Mouse (Mus musculus): Measurements from ENCODE around the gene Ttll8.

The Ttll8 gene

DNA sequence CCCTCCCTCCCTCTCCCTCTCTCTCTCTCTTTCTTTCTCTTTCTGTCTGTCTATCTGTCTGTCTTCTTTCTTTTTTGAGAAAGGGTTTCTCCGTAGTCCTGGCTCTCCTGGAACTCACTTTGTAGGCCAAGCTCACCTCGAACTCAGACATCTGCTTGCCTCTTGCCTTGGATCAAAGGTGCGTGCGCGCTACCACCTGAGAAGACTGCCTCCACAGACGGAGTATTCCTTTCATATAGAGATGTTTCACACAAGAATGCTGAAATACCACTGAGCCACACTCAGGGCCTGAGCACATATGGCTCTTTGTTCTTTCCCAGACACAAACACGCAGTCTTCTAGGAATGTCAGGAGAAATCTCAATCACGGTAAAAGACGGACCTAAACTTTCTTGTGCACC, 70.9 kb downstream of the Ttll8 start:
- no peak for DNase-seq (ENCODE audit: low spot score in 2 of 2)

DNA sequence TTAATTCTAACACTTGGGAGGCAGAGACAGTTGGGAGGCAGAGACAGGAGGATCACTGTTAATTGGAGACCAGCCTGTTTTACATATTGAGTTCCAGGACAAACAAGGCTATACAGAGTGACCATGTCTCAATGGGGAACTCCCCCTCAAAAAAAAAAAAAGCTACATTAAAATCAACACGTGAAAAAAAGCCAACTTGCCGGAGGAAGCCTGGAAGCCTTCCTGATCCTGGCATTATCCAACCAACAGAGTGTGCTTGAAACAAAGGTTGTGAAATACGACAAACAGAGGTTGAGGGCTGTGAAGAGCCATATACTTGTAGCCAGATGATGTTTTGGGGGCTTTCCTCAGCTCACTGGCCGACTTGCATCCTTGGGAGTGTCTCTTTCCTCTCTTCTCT, 71.4 kb downstream of the Ttll8 start:
- DNase-seq (ENCODE audit: low spot score in 2 of 2): no peak

DNA sequence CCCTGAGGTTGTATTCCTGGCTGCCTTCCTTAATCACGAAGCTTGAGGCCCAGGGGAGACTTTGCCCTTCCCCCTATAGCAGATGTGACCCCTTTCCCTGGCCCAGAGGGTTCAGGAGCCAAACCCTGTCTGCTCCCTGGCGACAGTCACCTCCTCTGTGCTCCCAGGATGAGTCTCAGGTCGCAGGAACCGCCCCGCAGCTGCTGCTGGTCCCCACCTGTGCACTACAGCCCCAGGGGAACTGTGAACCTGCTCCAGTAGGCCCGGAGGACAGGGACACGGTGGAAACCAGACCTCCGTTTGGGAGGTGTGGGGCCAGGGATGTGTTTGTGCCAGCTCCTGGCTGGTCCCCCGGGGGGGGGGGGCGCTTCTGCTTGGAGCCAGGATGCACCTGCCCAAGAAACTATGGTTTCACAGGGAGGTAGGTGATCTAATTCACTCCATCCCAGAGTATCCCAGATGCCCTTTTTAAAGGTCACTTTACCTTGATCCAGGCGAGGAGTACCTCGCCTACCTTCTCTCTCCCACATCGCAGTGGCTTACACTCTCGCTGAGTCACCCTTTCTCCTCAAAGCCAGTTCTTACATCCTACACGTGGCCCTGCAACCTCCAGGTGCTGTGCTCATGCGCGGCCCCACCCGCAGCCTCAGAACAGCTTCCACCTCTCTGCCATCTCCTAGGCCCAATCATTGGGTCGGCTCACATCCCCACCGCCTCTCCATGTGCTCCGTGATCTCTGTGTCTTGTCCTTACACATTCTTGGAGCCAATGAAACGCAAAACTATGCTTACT, 72.8 kb downstream of the Ttll8 start:
- no peak for DNase-seq (ENCODE audit: low spot score in 2 of 2)

DNA sequence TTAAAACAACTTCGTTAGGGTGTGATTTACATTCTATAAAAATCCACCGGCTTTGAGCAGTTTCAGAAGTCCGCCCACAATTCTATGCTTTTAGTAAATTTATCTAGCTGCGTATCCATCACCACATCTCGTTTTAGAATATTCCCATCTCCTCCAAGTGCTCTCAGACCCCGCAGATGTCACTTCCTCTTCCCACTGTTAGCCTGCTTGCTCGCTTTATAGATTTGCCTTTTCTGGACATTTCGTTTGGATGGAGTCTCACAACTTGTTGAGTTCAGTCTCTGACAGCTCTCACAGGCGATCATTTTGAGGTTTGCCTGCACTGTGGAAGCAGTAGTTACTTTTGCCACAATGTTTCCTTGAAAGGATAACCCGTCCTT, 77.2 kb downstream of the Ttll8 start:
- DNase-seq (ENCODE audit: low spot score in 2 of 2): peak in 1 of 2 experiments; percentile 62

DNA sequence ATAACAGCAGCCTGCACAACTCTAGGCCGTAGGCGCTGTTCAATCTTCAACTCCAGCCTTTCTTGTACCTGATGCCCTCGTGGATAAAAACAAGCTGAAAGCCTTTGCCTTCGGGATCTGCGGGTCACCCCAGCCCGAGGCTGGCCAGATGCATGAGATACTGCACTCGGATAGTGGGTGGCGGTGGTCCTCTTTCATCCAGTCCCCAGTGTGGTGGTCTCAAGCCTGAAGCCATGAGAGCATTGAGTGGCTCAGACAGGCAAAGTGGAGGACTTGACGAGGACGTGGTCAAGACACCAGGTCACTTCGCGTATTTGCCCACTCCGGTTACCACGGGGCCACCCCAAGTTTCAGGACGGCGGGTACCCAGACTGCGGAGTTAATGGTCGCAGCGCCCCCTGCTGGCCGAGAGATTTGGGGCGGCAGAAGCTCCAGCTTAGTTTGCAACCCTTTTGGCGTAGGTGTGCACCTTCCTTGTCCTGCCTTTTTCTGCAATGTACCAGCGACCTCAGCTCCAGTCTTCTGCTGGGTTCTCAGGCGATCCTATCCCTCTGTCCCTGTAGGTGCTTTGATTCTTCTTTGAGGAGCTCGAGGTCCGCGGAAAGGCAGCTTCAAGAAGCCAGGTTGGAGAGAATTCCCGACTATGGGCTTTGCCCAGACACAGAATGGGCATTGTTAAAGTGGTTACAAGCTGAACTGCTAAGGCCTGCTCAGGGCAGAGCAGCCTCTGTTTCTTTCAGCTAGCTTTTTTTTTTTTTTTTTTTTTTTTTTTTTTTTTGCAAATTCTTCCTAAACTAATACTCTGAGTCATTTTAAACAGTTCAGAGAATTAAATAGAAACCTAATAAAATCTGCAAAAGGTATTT, 77.8 kb downstream of the Ttll8 start:
- DNase-seq (ENCODE audit: low spot score in 2 of 2): peak; percentile 75 to 77

DNA sequence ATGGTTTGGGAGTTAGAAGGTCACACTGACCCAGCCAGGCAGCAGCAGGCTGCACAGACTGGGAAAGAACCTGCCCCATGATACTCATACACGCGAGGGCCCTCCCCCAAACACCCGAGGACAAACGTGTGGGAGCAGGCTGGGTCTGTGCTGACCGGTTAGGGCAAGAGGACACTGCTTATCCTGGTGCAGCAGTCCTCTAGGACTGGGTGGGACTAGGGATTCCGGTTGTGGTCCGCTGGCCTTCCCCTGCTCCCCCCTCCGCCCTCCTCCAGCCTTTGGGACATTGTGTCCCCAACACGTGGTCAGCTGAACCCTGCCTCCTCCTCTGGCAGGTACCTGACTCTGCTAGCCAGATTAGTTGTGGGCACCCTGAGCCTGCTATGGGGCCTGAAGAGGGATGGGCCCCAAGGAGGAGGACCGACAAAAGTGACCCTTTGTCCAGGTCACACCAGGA, 78.6 kb downstream of the Ttll8 start:
- no peak for DNase-seq (ENCODE audit: low spot score in 2 of 2)

DNA sequence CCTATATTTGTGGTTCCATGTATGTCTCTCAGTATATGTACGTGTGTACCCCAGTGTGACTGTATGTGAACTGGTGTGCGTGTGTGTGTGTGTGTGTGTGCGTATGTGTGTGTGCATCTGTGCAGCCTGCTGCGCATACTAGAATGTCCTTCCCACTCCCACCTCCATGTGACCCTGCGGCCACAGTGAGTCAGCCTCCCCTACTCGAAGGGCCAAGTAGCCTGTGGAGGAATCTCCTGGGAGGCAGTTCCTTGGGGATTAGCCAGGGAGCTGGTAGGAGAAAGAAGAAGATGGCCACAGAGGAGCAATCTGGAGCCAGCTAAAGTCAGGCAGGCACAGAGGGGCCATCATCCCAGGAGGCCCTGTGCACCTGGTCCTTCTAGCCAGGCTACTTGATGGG, 79.7 kb downstream of the Ttll8 start:
- DNase-seq (ENCODE audit: low spot score in 2 of 2): no peak

DNA sequence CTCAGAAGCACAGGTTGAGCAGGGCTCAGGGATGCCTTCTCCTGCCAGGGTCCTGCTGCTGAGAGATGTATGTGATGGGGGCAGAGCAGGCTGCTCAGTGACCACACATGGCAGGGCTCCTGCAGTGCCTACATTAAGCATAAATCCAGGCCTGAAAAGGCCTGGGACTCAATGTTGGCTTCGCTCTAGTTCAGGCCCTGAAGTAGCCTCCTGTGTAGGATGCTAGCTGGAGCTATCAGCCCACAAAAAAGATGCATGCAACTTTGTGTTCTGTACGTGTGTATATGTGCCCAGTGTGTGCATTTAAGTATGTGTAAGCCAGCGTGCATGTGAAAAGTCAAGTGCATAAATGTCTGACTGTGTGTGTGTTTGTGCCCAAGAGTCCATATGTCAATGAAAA, 80.2 kb downstream of the Ttll8 start:
- no peak for DNase-seq (ENCODE audit: low spot score in 2 of 2)

DNA sequence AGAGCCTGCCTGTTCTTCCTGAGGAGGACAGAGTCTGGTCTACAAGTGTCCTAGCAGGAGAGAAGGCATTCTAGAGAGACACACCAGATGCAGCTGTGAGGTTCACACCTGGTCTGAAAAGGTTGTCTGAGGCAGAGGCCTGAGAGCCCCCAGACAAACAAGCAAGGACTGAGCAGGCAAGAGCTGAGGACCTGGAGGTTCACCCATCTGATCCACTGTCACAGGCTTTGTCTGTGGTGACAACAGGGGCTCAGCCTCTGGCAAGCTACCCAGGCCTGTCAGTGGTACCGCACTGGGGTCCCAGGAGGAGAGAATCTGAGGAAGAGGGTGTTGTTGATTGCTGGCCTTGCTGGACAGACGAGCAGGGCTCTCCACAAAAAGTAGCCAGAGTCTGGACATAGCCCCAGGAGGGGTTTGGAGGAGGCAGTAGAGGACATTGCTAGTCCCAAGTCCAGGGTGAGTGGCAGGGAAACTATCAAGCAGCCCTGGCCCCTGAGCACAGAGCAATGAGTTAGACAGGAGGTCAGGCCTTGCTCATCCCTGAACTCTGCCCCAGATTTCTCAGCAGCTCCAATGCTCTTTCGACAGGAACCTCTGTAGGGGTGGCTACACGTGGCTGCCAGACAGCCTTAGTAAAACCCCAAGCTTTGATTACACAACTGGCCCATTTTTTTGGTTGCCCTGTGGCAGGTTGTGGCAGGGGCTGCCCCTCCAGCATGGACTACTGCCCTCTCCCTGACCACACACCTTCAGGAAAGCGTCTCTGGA, 83.6 kb downstream of the Ttll8 start:
- DNase-seq (ENCODE audit: low spot score in 2 of 2): no peak

DNA sequence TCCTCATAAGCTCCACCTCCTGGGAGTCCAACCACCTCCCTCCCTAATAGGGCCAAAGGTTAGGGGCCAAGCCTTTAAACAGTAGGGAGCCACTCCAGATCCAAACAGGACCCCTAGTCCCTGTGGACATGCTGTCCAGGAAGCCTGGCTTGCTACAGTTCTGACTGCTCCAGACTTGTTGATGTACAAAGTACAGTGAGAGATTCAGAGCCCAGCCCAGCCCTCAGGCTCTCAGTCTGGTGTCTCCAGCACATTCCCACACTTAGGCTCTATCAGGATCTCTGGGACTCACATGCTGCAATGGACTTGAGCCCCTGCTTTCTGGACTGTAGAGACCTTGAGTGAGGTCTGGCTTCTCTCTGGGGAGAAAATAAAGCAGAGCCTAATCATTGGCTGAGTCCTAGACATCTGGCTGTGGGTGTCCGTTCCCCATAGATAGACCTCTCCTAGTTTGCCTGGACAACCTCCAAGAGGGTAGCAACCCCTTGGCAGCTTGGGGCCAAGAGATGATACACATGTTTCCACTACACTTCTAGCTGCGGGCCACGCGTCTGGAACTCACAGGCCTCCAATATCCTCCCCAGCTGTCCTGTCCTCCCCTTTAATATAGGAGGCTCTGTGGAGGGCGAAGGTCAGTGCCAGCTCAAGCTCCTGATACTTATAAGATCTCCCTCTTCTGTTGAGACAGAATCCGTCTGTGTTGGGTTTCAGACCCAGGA, 86.0 kb downstream of the Ttll8 start:
- no peak for DNase-seq (ENCODE audit: low spot score in 2 of 2)

DNA sequence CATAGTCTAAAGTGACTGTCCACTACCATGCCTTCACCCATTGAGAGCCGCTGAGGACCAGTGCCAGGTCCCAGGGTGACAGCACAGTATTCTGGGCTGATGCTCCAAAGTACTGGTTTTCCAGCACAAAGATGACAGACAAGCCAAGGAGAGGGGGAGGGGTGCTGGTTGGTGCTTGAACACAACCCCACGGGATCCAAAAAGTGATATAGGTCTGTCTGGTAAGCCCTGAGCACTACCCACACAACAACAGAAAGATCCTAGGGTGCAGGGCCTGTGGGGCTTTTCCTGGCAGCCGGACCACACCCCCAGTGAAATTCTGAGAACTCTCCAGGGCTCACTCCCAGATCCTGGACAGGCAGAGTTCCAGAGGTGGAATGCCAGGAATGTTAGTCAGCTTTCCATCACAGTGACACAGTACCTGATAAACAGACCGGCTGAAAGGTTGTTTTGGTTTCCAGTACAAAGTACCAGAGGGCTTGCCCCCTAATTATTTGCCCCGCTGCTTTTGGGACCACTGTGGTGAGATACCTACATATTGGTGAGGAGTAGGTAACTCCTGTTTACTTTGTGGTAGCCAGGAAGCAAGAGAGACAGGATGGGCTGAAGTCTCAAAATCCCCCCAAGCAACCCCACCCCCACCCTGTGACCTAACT, 86.7 kb downstream of the Ttll8 start:
- DNase-seq (ENCODE audit: low spot score in 2 of 2): no peak

DNA sequence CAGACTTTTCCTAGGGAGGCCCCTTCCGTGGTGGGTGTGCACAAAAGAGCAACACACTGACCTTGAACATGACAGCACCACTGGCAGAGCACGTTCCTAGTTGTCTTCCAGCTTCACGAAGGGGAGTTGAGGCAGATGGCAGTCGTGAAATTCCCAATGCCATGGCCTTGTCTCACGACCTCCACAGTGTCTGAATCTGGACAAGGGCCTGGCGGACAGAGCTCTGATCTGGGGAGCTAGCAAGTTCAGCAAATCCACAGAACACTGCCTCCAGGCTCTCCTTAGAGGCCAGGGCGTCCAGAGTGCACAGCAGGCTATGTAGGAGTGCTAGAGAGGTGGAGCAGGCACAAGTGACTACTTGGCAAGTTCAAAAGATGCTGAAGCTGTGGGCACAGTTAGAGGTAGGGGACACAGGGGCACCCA, 87.3 kb downstream of the Ttll8 start:
- no peak for DNase-seq (ENCODE audit: low spot score in 2 of 2)

DNA sequence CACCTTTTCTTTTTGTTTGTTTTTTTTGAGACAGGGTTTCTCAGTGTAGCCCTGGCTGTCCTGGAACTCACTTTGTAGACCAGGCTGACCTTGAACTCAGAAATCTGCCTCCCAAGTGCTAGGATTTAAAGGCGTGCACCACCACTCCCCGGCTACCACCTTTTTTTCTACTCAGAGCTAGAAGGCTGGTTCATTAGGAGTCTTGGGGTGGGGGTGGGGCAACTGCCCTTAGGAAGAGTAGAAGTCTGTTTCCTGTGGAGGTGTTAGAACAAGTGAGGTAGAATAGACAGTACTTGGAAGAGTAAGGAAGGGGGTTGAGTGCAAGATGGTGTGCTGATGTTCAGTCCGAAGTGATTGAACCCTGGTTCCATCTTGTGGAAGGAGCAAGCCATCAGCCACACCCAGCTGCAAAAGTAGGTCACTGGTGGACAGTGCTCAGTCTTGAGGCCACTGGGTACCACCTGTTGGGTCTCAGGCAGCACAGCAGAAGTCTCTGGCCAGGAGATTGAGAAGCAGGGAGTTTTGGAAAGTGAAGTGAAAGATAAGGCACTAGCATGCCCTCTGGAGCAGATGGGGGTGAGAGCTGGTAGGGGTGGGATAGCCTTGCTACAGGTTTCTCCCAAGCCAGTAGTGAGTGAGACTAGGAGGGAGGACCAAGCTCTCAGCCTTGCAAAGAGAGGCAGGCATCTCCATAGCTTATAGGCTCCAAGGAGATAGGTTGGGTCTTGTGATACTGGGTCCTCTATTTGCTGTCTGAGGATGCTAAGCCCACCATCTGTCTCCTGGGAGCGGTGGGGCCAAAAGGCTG, 88.1 kb downstream of the Ttll8 start:
- DNase-seq (ENCODE audit: low spot score in 2 of 2): no peak

DNA sequence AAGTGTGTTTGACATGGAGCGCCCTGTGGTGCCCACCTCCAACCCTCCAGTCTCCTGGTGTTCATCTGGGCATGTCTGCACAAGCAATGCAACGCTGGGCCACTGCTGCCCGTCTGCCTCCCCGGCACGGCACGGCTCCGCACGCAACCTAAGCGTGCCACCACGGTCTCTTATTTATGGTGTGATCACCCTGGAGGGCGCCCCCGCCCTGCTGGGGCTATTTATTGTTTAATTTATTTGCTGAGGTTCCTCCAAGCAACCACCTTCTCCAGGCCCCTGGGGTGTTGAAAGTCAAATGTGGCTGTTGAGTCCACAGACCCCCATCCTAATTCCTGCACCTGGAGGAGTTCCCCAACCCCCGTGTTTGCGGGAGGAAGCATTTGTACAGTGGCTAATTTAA, 89.2 kb downstream of the Ttll8 start:
- DNase-seq (ENCODE audit: low spot score in 2 of 2): no peak

DNA sequence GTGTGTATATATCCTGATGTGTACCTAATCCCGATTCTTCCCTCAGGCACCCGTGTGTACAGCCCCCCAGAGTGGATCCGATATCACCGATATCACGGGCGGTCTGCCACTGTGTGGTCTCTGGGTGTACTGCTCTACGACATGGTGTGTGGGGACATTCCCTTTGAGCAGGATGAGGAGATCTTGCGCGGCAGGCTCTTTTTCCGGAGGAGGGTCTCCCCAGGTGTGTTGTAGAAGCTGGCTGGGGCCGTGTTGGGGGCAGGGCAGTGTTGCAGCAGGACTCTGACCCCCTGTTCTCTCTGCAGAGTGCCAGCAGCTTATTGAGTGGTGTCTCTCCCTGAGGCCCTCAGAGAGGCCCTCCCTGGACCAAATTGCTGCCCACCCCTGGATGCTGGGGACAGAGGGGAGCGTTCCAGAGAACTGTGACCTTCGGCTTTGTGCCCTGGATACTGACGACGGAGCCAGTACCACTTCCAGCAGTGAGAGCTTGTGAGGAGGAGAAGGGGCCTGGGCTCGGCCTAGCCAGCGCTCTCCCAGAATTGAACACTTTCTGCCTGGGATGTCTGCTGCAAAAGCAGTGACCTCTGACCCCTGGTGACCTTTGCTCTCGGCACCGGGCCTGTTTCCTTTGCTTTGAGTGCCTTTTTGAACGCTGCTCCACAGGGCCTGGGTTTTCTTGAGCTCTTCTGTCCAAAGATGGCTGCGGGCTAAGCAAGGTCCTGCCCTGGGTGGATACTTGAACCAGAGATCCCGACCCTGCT, 89.8 kb downstream of the Ttll8 start:
- no peak for DNase-seq (ENCODE audit: low spot score in 2 of 2)

DNA sequence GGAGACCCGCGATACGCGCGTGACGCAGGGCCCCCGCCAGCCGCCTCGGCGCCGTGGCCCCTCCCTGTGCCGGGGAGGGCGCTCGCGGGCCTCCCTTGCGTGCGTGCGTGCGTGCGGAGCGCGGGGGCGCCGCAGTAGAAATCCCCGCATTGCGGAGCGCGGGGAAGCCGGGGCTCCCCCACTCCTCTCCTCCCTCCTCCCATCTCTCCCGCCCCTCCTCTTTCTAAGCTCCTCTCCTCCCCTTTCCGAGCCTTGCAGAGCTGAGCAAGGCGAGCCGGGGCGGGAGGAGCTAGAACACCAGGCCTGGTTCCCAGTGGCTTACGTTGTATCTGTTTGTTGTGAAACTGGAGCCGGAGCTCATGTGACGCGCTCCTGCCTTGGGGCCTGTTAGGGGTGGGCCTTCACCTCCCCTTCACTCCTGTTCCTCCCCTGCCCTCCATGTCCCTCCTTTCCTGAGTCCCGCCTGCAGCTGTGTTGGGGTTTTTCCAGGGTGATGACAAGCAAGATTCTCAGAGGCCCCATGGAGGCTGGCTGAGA, 90.5 kb downstream of the Ttll8 start:
- peak; percentile 83 to 91 for DNase-seq (ENCODE audit: low spot score in 2 of 2)

DNA sequence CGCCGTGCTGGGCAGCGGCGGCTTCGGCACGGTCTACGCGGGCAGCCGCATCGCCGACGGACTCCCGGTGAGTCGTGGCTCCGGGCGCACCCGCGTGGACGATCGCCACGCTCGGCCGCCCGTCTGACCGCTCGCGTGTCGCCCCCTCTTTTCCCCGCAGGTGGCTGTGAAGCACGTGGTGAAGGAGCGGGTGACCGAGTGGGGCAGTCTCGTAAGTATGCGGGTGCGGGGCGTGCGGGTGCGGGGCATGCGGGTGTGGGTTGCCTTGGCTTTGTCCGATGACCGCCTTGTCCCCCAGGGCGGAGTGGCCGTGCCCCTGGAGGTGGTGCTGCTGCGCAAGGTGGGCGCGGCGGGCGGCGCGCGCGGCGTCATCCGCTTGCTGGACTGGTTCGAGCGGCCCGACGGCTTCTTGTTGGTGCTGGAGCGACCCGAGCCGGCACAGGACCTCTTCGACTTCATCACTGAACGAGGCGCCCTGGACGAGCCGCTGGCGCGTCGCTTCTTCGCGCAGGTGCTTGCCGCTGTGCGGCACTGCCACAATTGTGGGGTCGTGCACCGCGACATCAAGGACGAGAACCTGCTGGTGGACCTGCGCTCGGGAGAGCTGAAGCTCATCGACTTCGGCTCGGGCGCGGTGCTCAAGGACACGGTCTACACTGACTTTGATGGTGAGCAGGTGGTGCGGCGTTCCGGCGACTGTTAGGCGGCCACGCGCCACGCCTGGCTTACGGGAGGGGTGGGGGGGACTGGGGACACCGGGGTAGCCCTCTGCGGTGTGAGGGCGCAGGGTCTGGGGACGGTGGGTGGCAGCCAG, 91.1 kb downstream of the Ttll8 start:
- peak; percentile 63 to 67 for DNase-seq (ENCODE audit: low spot score in 2 of 2)
